Mouse (Mus musculus): ENCODE measurements around the gene Plekha5. TPM values are rescaled to one million over a fixed set of nuclear protein-coding genes. Genes with fewer than 3 reads are reported as not detected.
"Not testable (repeated sequence)": the region's sequence is repeated elsewhere in the genome, so short reads cannot be mapped to it uniquely, and the experiment has no call there.

Plekha5 gene
- polyA plus RNA-seq, 1 experiment from 2014 or later: 33.5 TPM

- peaks cover 7% of the 10 kb centered on the region; the same call in 1 of the 2 replicates for H3K4me1 ChIP-seq (ENCODE audit: control insufficient read depth, insufficient read depth, low read length)
- H3K27ac ChIP-seq (ENCODE audit: low read length): no peak overlapping the region
- H3K4me2 ChIP-seq (ENCODE audit: low read length): no peak overlapping the region
- H3K27me3 ChIP-seq (ENCODE audit: control insufficient read depth, insufficient read depth, low read depth, low read length): no peaks in the 10 kb centered on the region
- no peak overlapping the region for H3K4me3 ChIP-seq (ENCODE audit: low read depth, low read length)
- WGBS: 67% methylated on average over 9 of the region's 9 CpGs
- H3K9ac ChIP-seq (ENCODE audit: low read depth, low read length): no peak overlapping the region; the same call in 1 of the 2 replicates
- no peaks in the 10 kb centered on the region for H3K9me3 ChIP-seq (replicated peaks; ENCODE audit: control insufficient read depth, low read length, poor library complexity, severe bottlenecking)
- no peak for ATAC-seq
- peaks cover 12% of the 10 kb centered on the region for H3K36me3 ChIP-seq (ENCODE audit: control insufficient read depth, insufficient read depth, low read length)
Measured at GRCm38 (mm10) chr6:140598516-140598915, 174.7 kb downstream of the Plekha5 start.

- Histone ChIP-seq H3K27ac (ENCODE audit: low read length) (no peak overlapping the region), H3K27me3 (ENCODE audit: control insufficient read depth, insufficient read depth, low read depth, low read length) (no peaks in the 10 kb centered on the region), H3K4me2 (ENCODE audit: low read length) (no peak overlapping the region), H3K9ac (ENCODE audit: low read depth, low read length) (no peak overlapping the region), H3K36me3 (ENCODE audit: control insufficient read depth, insufficient read depth, low read length) (peaks cover 8% of the 10 kb centered on the region), H3K4me3 (ENCODE audit: low read depth, low read length) (no peak overlapping the region), H3K4me1 (ENCODE audit: control insufficient read depth, insufficient read depth, low read length) (peaks cover 12% of the 10 kb centered on the region), H3K9me3 (replicated peaks; ENCODE audit: control insufficient read depth, low read length, poor library complexity, severe bottlenecking) (no peaks in the 10 kb centered on the region)
- no peak for ATAC-seq
- WGBS: 78% methylated on average over 5 of the region's 5 CpGs
Measured at GRCm38 (mm10) chr6:140599337-140599736, 175.5 kb downstream of the Plekha5 start.

GRCm38 (mm10) chr6:140600671-140601070 lies 176.8 kb downstream of the Plekha5 start:
- not testable (repeated sequence) for H3K27ac ChIP-seq (ENCODE audit: low read length); H3K4me2 ChIP-seq (ENCODE audit: low read length); H3K4me3 ChIP-seq (ENCODE audit: low read depth, low read length); H3K9me3 ChIP-seq (replicated peaks; ENCODE audit: control insufficient read depth, low read length, poor library complexity, severe bottlenecking); H3K9ac ChIP-seq (ENCODE audit: low read depth, low read length); H3K36me3 ChIP-seq (ENCODE audit: control insufficient read depth, insufficient read depth, low read length); H3K27me3 ChIP-seq (ENCODE audit: control insufficient read depth, insufficient read depth, low read depth, low read length); ATAC-seq
- peaks cover 12% of the 10 kb centered on the region for H3K4me1 ChIP-seq (ENCODE audit: control insufficient read depth, insufficient read depth, low read length)
- 96% methylated on average over 8 of the region's 8 CpGs for WGBS

GRCm38 (mm10) chr6:140601175-140601574 lies 177.3 kb downstream of the Plekha5 start:
- no peak overlapping the region for H3K4me3 ChIP-seq (ENCODE audit: low read depth, low read length)
- WGBS: 97% methylated on average over 4 of the region's 4 CpGs
- no peak overlapping the region for H3K4me2 ChIP-seq (ENCODE audit: low read length)
- H3K9me3 ChIP-seq (replicated peaks; ENCODE audit: control insufficient read depth, low read length, poor library complexity, severe bottlenecking): no peaks in the 10 kb centered on the region
- peaks cover 12% of the 10 kb centered on the region for H3K4me1 ChIP-seq (ENCODE audit: control insufficient read depth, insufficient read depth, low read length)
- no peak overlapping the region for H3K9ac ChIP-seq (ENCODE audit: low read depth, low read length)
- no peak overlapping the region for H3K27ac ChIP-seq (ENCODE audit: low read length)
- H3K36me3 ChIP-seq (ENCODE audit: control insufficient read depth, insufficient read depth, low read length): no peaks in the 10 kb centered on the region; the same call in 1 of the 2 replicates
- no peak for ATAC-seq
- H3K27me3 ChIP-seq (ENCODE audit: control insufficient read depth, insufficient read depth, low read depth, low read length): no peaks in the 10 kb centered on the region

GRCm38 (mm10) chr6:140603228-140603944 lies 179.5 kb downstream of the Plekha5 start:
- 5% methylated on average over 8 of the region's 8 CpGs for WGBS
- H3K4me1 ChIP-seq (ENCODE audit: control insufficient read depth, insufficient read depth, low read length): peaks cover 6% of the 10 kb centered on the region
- peak overlapping the region; percentile 30 for H3K27ac ChIP-seq (ENCODE audit: low read length)
- peak; percentile 53 for ATAC-seq
- H3K9ac ChIP-seq (ENCODE audit: low read depth, low read length): no peak overlapping the region
- H3K27me3 ChIP-seq (ENCODE audit: control insufficient read depth, insufficient read depth, low read depth, low read length): no peaks in the 10 kb centered on the region
- H3K4me2 ChIP-seq (ENCODE audit: low read length): no peak overlapping the region
- no peaks in the 10 kb centered on the region for H3K9me3 ChIP-seq (replicated peaks; ENCODE audit: control insufficient read depth, low read length, poor library complexity, severe bottlenecking)
- no peak overlapping the region for H3K4me3 ChIP-seq (ENCODE audit: low read depth, low read length)
- no peaks in the 10 kb centered on the region for H3K36me3 ChIP-seq (ENCODE audit: control insufficient read depth, insufficient read depth, low read length)

- not testable (repeated sequence) for H3K9ac ChIP-seq (ENCODE audit: low read depth, low read length); H3K36me3 ChIP-seq (ENCODE audit: control insufficient read depth, insufficient read depth, low read length); H3K4me2 ChIP-seq (ENCODE audit: low read length); H3K4me1 ChIP-seq (ENCODE audit: control insufficient read depth, insufficient read depth, low read length); H3K27me3 ChIP-seq (ENCODE audit: control insufficient read depth, insufficient read depth, low read depth, low read length); H3K4me3 ChIP-seq (ENCODE audit: low read depth, low read length); H3K9me3 ChIP-seq (replicated peaks; ENCODE audit: control insufficient read depth, low read length, poor library complexity, severe bottlenecking); H3K27ac ChIP-seq (ENCODE audit: low read length); ATAC-seq
- 81% methylated on average over 5 of the region's 5 CpGs for WGBS
Measured at GRCm38 (mm10) chr6:140605173-140605572, 181.3 kb downstream of the Plekha5 start.

- Histone ChIP-seq H3K27me3 (ENCODE audit: control insufficient read depth, insufficient read depth, low read depth, low read length) (no peaks in the 10 kb centered on the region), H3K9ac (ENCODE audit: low read depth, low read length) (no peak overlapping the region), H3K9me3 (replicated peaks; ENCODE audit: control insufficient read depth, low read length, poor library complexity, severe bottlenecking) (no peaks in the 10 kb centered on the region), H3K4me1 (ENCODE audit: control insufficient read depth, insufficient read depth, low read length) (peaks cover 6% of the 10 kb centered on the region), H3K4me2 (ENCODE audit: low read length) (no peak overlapping the region), H3K36me3 (ENCODE audit: control insufficient read depth, insufficient read depth, low read length) (no peaks in the 10 kb centered on the region), H3K4me3 (ENCODE audit: low read depth, low read length) (no peak overlapping the region), H3K27ac (ENCODE audit: low read length) (no peak overlapping the region)
- WGBS: 62% methylated on average over 3 of the region's 3 CpGs
- no peak for ATAC-seq
Measured at GRCm38 (mm10) chr6:140605732-140606131, 181.9 kb downstream of the Plekha5 start.

GRCm38 (mm10) chr6:140606534-140606933 lies 182.7 kb downstream of the Plekha5 start:
- no peaks in the 10 kb centered on the region for H3K27me3 ChIP-seq (ENCODE audit: control insufficient read depth, insufficient read depth, low read depth, low read length)
- no peak overlapping the region for H3K9ac ChIP-seq (ENCODE audit: low read depth, low read length)
- no peaks in the 10 kb centered on the region for H3K36me3 ChIP-seq (ENCODE audit: control insufficient read depth, insufficient read depth, low read length)
- ATAC-seq: no peak
- H3K4me1 ChIP-seq (ENCODE audit: control insufficient read depth, insufficient read depth, low read length): peaks cover 6% of the 10 kb centered on the region
- H3K27ac ChIP-seq (ENCODE audit: low read length): no peak overlapping the region
- H3K9me3 ChIP-seq (replicated peaks; ENCODE audit: control insufficient read depth, low read length, poor library complexity, severe bottlenecking): no peaks in the 10 kb centered on the region
- 54% methylated on average over 10 of the region's 10 CpGs for WGBS
- no peak overlapping the region for H3K4me2 ChIP-seq (ENCODE audit: low read length)
- H3K4me3 ChIP-seq (ENCODE audit: low read depth, low read length): no peak overlapping the region

- Histone ChIP-seq H3K9me3 (replicated peaks; ENCODE audit: control insufficient read depth, low read length, poor library complexity, severe bottlenecking) (no peaks in the 10 kb centered on the region), H3K4me3 (ENCODE audit: low read depth, low read length) (no peak overlapping the region), H3K27me3 (ENCODE audit: control insufficient read depth, insufficient read depth, low read depth, low read length) (no peaks in the 10 kb centered on the region), H3K4me2 (ENCODE audit: low read length) (no peak overlapping the region), H3K9ac (ENCODE audit: low read depth, low read length) (no peak overlapping the region), H3K27ac (ENCODE audit: low read length) (no peak overlapping the region), H3K4me1 (ENCODE audit: control insufficient read depth, insufficient read depth, low read length) (peaks cover 3% of the 10 kb centered on the region), H3K36me3 (ENCODE audit: control insufficient read depth, insufficient read depth, low read length) (no peaks in the 10 kb centered on the region)
- no peak for ATAC-seq
- 95% methylated on average over 6 of the region's 6 CpGs for WGBS
Measured at GRCm38 (mm10) chr6:140608666-140609065, 184.8 kb downstream of the Plekha5 start.

Measured in midbrain, embryonic 16.5 days (tissue).